Mouse (Mus musculus): ENCODE data around the gene Arpc4.

Arpc4 gene

DNA sequence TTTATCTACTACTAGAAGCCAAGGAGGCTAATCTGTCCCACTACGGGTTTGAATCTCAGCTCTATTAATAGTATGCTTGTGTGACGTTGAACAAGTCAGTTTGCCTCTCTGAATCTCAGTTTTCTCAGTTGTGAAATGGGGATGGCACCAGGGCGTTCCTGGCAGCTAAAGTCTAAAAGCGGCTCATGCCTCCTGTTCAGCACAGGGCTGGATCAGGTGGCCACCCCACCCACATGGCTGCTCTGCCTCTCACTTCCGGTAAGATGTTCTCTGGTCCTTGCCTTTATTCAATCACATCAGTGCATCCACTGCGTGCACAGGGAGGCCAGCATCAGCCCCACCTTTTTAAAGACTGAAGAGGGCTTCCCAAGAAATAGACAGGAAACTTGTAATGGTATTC, 27.6 kb downstream of the Arpc4 start:
- no peak for DNase-seq

DNA sequence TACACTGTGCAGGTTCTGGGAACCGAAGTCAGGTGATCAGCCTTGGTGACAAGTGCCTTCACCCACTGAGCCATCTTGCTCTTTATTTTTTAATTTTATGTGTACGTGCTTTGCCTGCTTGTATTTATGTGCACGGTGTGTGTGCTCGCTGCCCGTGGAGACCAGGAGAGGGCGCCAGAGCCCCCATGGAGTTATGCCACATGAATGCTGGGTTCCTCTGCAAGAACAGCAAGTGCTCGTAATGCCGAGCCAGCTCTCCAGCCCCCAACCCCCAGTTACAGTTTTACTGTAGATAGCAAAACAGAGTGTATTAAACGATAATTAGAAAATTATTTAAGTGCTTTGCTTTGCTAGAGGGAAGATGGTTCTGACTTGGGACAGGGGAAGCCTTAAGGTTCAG, 28.8 kb downstream of the Arpc4 start:
- no peak for DNase-seq

DNA sequence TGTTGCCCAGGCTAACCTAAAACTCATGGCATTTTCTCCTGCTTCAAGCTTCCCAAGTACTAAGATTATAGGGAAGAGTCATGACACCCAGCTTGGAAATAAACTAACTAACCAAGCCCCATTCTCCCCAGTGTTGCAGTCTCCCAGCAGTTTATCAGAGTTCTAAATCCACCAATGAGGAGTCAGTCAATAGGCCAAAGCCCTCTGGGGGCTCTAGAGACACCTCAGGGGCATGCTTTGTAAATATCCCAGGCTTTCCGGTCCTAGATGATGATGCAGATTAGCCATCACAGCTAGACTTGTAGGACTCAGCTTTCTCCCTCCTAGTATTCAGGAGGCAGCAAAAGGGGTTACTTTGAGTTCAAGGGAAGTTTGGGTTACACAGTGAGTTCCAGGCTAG, 32.1 kb downstream of the Arpc4 start:
- DNase-seq, result no peak

DNA sequence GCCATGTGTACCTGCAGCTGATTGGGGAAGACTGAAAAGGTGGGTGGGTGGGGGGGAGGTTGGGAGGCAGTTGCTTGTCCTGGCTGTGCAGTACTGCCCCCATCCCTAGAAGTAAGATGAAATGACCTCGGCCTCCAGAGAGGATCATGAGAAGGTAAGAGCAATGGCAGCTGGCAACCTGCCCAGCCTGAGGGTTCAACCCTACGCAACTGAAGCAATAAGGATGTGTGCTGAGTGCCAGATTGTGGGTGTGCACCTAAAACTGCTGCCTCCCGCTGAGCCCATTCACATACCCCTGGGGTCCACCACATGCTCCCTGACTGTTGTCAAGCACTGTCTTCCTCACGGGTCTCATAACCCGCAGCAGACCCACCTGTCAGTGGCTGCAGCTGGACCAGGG, 38.5 kb downstream of the Arpc4 start:
- DNase-seq, result no peak

DNA sequence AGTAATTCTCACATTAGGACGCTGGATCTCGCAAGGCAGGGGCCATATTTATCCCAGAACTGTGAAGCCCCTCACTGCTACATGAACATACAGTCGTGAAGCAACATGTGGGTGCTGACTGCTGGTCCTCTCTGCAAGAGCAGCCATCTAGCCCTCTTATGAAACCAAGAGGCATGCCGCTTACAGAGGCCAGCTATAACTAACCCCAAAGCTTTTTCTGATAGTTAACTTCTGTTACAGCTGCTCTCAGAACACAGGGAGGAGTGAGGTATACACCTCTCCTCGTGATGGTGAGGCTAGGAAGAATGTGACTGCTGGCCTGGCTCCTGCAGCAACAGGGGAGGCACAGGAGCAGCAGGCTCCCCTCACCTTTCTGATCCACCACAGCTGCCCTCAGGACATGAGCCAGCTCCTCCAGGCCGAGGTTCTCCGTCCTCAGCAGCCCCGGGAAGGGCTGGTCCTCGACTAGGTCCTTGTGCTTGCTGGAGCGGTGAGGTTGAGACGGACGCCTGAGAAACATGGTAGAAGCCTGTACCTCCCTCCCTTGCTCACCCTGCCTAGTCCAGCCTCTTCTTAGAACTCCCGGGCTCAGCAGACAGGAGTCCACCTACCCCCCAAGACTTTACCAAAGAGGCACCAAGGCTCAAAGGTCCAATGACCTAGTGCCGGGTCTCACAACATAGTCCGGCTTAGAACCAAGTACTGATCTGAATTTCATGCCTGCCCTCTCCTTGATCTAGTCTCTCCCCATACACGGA, 40.7 kb downstream of the Arpc4 start:
- DNase-seq, result peak; percentile 40 to 72

DNA sequence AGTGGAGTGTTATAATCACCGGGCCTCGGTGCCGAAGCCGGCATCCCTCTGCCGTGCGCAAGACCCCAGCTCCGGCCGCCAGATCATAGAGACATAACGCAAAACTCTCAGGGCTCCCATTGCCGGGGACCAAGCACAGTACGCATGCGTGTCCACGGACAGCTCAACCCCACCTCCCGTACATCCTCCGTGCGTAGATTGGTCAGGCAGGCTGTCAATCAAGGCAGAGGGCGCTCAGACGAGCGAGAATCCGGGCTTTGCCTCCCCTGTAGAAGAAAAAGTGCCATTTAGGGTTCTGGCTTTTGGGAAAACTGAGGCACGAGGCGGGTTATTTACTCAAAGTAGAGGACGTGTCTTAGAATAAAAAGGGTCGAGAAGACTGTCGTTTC, 41.3 kb downstream of the Arpc4 start, which contains the start of gene Rpusd3:
Gene Rpusd3 (minus strand): TSS at position 142 of the 389 bp plus-strand sequence.
- peak; percentile 99 to 100 for DNase-seq

DNA sequence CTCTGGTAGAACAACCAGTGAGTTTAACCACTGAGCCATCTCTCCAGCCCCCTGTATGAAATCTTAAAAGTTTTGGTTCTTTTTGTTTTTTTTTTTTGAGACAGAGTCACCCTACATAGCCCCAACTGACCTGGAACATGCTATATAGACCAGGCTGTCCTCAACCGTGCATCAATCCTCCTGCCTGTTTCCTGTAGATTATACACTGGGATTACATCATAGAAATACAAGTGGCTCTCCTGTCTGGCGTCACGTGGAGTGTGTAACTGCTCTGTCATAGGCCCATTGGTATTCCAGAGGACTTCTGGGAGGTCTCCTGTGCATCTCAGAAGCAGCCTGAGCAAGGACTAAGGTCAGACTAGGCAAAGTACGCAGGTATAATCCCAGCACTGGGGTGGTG, 45.1 kb downstream of the Arpc4 start:
- no peak for DNase-seq

DNA sequence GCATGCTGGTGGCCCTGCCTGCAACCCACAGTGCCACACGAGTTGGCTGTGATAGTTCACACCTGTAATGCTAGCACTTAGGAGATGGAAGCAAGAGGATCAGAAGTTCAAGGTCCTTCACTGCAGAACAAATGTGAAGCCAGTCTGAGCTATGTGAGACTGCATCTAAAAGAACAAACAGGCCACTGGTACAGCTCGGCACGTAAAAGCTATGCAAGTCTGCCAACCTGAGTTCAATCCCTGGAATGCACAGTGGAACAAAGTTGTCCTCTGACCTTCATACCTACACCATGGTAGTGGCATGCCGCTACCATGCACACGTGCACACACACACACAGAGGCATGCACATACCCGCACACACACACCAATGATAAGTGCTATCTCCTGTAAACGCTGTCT, 46.3 kb downstream of the Arpc4 start:
- peak in 1 of 2 experiments; percentile 36 for DNase-seq

DNA sequence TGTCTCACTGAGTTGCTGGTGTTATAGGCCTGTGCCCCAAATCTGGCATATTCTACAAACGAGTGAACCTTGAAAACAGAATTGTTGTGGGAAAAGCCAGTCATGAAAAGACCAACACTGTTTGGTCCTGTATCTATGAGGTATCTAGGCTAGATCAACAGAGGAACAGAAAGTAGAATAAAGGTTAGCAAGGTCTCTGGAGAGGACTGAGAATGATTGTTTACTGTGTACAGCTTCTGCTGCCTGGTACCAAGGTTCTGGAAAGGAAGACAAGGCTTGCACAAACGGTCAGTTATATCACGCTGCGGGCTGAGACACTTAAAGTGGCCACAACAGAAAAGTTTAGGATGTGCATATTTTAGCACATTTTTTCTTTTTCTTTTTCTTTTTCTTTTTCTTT, 48.8 kb downstream of the Arpc4 start:
- no peak for DNase-seq

DNA sequence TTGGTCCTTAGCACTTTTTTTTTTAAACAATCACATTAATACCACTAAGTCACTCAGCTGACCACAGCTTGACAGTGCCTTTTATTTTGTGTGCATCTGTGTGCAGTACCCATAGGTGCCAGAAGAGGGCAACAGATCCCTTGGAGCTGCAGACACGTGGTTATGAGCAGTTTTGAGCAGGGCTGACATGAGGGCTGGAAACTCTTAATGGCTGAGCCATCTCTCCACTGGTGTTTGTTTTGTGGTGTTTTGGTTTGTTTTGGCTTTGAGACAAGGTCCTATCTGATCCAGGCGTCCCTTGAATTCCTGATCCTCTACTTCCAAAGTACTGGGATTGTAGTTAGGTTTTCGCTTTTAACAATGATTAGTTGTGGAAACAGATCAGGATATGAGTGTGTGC, 49.5 kb downstream of the Arpc4 start:
- peak; percentile 52 to 65 for DNase-seq

DNA sequence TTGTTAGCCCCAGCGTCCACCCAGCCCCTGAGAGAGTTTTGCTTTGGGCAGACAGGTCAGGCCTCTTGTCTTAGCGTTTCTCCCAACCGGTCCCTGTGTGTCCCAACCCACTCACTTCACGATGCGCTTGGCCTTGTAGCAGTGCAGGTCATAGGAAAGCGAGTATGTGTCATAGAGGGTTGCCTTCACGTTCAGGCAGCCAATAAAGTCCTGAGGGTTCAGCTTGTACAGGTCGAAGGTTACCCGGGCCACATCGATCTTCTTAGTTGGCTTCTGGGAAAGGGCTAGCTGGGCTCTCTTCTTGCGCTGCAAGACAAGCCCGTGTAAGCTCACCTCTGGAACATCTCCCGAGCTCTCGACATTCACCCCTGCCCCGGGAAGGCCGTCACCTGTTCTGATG, 50.1 kb downstream of the Arpc4 start:
- DNase-seq, result no peak

DNA sequence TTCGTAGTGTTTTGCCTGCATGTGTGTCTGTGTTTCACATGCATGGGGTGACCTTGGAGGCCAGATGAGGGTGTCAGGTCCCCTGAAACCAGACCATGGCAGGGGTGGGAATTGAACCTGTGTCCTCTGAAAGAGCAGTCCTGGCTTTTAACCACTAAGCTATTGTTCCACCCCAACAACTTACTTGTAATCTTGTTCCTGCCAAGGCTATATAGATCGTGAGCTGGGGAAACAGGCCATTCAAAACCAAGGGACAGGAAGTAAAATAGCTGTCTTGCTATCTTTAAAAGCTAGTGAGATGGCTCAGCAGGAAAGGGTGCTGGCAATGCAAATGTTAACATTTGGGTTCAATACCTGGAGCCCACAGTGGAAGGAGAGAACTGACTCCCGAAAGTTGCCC, 52.0 kb downstream of the Arpc4 start:
- no peak for DNase-seq

DNA sequence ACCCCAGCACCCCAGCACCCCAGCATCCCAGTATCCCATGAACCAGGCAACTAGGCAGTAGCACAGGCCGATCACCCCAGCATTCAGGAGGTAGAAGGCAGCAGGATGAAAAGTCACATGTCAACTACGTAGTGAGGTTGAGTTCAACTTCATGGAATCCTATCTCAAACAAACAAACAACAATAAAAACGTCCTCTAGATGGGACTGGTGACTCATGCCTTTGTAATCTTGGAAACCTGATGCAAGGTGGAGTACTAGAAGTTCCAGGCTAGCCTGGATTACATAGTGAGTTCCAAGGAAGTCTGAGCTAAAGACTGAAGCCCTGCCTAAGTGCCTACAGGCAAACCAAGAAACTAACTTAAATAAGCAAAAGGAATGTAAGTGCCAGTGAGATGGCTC, 52.9 kb downstream of the Arpc4 start:
- DNase-seq, result no peak

DNA sequence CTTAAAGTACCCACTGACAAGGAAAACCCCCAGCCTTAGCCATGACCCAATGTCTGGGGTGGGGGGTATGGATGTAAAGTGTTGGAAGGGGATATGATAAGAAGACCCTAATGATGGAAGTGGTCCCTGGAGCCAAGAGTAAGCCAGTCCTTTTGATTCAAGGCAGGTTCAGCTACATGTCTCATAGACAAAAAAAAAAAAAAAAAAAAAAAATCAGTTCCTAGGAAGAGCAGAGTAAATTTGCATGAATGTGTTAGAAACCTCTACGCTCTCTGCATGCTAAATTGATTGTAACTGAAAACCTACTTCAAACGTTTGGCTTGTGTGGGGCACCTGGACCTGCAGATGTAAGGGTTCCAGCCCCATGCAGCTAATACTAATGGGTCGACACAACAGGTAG, 53.9 kb downstream of the Arpc4 start:
- no peak for DNase-seq

DNA sequence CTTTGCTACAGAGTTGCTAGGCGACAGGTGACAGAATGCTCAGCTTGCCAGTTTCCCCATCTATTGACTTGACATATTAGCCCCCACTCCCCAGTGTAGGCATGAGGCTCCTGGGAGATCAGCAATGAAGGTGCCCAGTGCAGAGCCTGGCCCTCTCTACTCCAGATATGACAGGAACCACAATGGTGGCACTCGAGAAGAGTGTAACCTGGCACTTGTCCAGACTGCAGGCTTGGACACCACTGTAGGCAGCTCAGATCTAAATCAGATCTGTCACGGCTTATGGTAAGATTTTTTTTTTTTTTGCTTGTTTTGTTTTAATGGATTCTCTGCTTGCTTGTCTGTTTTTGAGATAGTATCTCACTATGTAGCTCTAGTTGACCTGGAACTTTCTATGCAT, 55.7 kb downstream of the Arpc4 start:
- no peak for DNase-seq

DNA sequence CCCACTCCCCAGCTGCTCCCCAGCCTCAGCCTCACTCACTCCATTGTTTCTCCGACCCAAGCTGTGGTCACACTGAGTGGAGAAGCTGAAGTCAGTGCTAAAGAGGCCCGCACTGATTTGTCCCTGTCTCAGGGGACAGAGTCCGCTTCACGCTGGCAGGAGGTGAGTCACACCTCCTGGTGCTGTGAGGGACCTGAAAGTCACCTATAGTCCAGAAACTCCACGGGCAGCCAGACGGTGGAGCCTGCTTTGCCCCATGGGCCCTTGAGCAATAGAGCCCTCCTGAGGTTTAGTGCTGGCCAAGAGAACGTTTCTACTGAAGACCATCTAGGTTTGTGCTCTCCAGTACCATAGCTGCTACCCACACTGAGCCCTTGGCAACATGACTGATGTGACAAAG, 56.8 kb downstream of the Arpc4 start:
- no peak for DNase-seq

DNA sequence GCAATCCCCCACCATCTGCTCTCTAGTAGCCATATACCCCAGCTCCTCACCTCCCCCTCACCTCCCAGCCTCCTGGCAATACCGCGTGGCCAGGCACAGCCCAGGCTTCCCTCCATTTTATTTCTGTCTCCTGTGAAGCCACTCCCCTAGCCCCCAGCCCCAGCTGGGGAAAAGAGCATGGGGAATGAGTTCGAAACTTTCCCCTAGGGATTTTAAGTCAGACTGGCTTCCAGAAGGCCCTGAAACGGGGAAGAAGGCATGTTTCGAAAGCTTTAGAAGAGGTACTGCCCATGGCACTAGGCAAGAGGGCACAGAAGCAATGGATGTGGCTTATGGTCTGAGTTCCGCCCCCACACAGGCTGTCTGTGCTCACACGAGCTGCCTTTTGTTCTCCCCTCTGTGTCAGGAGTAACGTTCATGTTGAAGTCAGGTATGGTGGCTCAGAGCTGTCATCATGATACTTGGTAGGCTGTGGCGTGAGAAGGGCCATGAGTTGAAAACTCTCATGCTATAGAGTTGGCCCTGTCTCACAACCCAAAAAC, 57.8 kb downstream of the Arpc4 start, which contains the start of gene Cidec:
Gene Cidec (minus strand): TSS at position 97 of the 542 bp plus-strand sequence.
- DNase-seq, result no peak

DNA sequence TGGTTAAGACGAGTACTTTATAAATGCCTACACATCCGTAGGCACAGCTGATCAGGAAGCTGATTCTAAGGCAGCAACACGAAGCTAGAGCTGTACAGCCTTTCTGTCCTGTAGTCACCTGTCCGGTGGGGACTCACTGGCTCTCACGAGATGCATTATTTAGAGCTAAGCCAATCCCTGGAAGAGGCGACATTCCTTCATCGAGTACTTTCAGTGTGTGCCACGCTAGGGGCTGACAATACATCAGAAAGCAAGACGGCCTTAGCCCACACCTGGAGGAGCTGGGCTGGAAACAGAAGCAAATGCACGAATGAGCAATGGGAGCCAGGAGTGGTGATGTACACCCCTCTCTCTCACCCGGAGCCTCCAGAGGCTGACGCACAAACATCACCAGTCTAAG, 59.2 kb downstream of the Arpc4 start:
- no peak for DNase-seq

DNA sequence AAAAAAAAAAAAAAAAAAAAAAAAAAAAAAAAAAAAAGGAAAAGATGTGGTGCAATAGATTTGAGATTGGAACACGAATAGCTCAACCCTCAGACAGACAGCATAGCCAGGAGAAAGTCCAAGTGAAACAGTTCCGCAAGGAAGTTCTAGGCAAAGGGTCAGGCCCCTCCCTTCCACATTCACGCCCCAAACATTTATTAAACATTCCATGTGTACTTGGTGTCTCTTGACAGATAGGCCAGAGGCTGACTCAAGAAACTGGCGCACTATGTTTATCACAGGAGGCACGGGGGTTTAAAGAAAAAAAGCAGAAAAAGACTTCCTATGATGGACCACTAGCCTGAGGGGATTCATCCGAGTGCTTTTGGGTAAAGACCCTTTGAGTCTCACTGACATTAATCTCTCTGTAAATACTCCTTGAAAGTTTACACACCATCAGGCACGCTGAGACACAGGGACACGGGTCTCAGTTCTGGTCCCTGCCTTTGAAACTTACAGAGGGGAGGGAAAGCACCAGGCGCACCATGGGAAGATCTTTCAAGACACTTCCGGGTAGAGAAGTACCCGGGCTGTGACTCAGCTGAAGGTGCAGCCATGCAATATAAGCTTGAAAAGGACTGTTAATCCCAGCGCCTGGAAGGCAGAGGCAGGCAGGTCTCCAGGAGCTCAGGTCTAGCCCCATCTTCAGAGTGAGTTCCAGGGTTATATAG, 61.0 kb downstream of the Arpc4 start:
- peak in 1 of 2 experiments; percentile 41 for DNase-seq

All from kidney, postnatal 25 days (tissue).